In genomic region chr13:101555371-101555874, GRCm38 (mm10) we compare ENCODE assay signal across 16 mouse cellular contexts.
DNase-seq lines count a peak whose midpoint lies in the region; ATAC-seq and TF ChIP-seq lines count a peak whose summit lies in the region.
"Had no signal": no experiment of that assay in that cellular context is flagged by ENCODE, and none has a peak within 500 bp of the region (broad histone marks: within the 10 kb centered on the region; RNA-seq: fewer than 3 reads in every experiment).

No protein-coding gene starts in this region.

- no peaks in the 10 kb centered on the region for H3K27me3 ChIP-seq in embryonic facial prominence, embryonic 14.5 days (replicated peaks; ENCODE audit: control insufficient read depth, insufficient read depth, low read length)
- H3K27me3 ChIP-seq in embryonic facial prominence, embryonic 10.5 days (replicated peaks; ENCODE audit: low read depth, poor library complexity, severe bottlenecking): no peaks in the 10 kb centered on the region
- H3K27me3 ChIP-seq in kidney, adult 2 months (replicated peaks; ENCODE audit: control insufficient read depth, insufficient read depth, low read length): no peaks in the 10 kb centered on the region
- H3K27me3 ChIP-seq in kidney, embryonic 16.5 days (ENCODE audit: insufficient read depth, low read length): no peaks in the 10 kb centered on the region
- no peaks in the 10 kb centered on the region for H3K27me3 ChIP-seq in Patski
- H3K27me3 ChIP-seq: forebrain, embryonic 12.5 days; intestine, embryonic 15.5 days had no signal

- TF ChIP-seq CTCF in kidney, adult 2 months (conservative IDR thresholded peaks at IDR 0.05; ENCODE audit: insufficient read depth, insufficient read length, low read depth, low read length): no peak
- TF ChIP-seq CTCF in Patski (IDR thresholded peaks at IDR 0.05): no peak

- in situ Hi-C loops in Patski (cut with MboI; ENCODE audit: low pct_unique_long_range_greater_than_20kb): no loop called here

- no peak overlapping the region for H3K27ac ChIP-seq in embryonic facial prominence, embryonic 14.5 days (replicated peaks; ENCODE audit: low read depth, low read length)
- no peak overlapping the region for H3K27ac ChIP-seq in embryonic facial prominence, embryonic 10.5 days (replicated peaks)
- no peak overlapping the region for H3K27ac ChIP-seq in kidney, adult 2 months (ENCODE audit: insufficient read depth, low read depth, low read length)
- no peak overlapping the region for H3K27ac ChIP-seq in kidney, embryonic 16.5 days (ENCODE audit: low read length)
- H3K27ac ChIP-seq: forebrain, embryonic 12.5 days; hindbrain, embryonic 10.5 days; hindbrain, embryonic 14.5 days; intestine, embryonic 15.5 days had no signal

- no peak overlapping the region for H3K4me2 ChIP-seq in embryonic facial prominence, embryonic 14.5 days (ENCODE audit: low read depth, low read length)
- H3K4me2 ChIP-seq in kidney, embryonic 16.5 days (replicated peaks; ENCODE audit: low read depth, low read length): no peak overlapping the region
- H3K4me2 ChIP-seq: forebrain, embryonic 12.5 days; hindbrain, embryonic 14.5 days; intestine, embryonic 15.5 days had no signal

- H3K9me3 ChIP-seq in embryonic facial prominence, embryonic 14.5 days (ENCODE audit: control insufficient read depth, low read length): no peaks in the 10 kb centered on the region
- no peaks in the 10 kb centered on the region for H3K9me3 ChIP-seq in embryonic facial prominence, embryonic 10.5 days
- no peaks in the 10 kb centered on the region for H3K9me3 ChIP-seq in kidney, embryonic 16.5 days (ENCODE audit: low read length)
- H3K9me3 ChIP-seq: forebrain, embryonic 12.5 days; hindbrain, embryonic 10.5 days; intestine, embryonic 15.5 days had no signal

- POLR2A ChIA-PET in Patski (lab: Charles Lee): interaction anchor here (1.8 kb wide), 1 partner anchor 10 kb away, joined by 8 read pairs; no protein-coding TSS in a partner anchor

- CTCF ChIA-PET in Patski (lab: Charles Lee): interaction anchor here (0.9 to 1.8 kb wide), 4 partner anchors 10 to 664 kb away, joined by 3 to 7 read pairs (median 3); no protein-coding TSS in a partner anchor

- DNase-seq in embryonic facial prominence, embryonic 14.5 days (ENCODE audit: low spot score): no peak
- DNase-seq in embryonic facial prominence, embryonic 10.5 days (ENCODE audit: low spot score): no peak
- peak; percentile 6 for DNase-seq in kidney, adult 2 months
- DNase-seq in Muller cell, postnatal 12 days (ENCODE audit: inconsistent ontology term): peak; percentile 67
- peak; percentile 49 for DNase-seq in Patski (ENCODE audit: low read depth, low spot score)
- DNase-seq in cerebellum, postnatal 25 days: no peak
- DNase-seq: cerebellum, adult 18-20 months; cerebellum, adult 9-11 months; gastrocnemius, postnatal 25 days; kidney, adult 8-10 months had no signal

- H3K4me3 ChIP-seq in embryonic facial prominence, embryonic 14.5 days (ENCODE audit: low read depth, low read length): no peak overlapping the region
- no peak overlapping the region for H3K4me3 ChIP-seq in embryonic facial prominence, embryonic 10.5 days
- no peak overlapping the region for H3K4me3 ChIP-seq in kidney, adult 2 months (ENCODE audit: insufficient read depth, low read depth, low read length)
- H3K4me3 ChIP-seq in kidney, embryonic 16.5 days (ENCODE audit: low read length): no peak overlapping the region
- H3K4me3 ChIP-seq: forebrain, embryonic 12.5 days; hindbrain, embryonic 10.5 days; intestine, embryonic 15.5 days had no signal

- no peak overlapping the region for H3K9ac ChIP-seq in embryonic facial prominence, embryonic 14.5 days (ENCODE audit: low read depth, low read length)
- H3K9ac ChIP-seq in kidney, embryonic 16.5 days (replicated peaks; ENCODE audit: low read length): no peak overlapping the region
- H3K9ac ChIP-seq: forebrain, embryonic 12.5 days; hindbrain, embryonic 14.5 days; intestine, embryonic 15.5 days had no signal

- TF ChIP-seq POLR2A in kidney, adult 2 months (IDR thresholded peaks at IDR 0.05; ENCODE audit: low read depth, low read length): no peak

- WGBS in embryonic facial prominence, embryonic 14.5 days: 61% methylated on average over 3 of the region's 3 CpGs
- 86% methylated on average over 3 of the region's 3 CpGs for WGBS in embryonic facial prominence, embryonic 10.5 days
- WGBS in kidney, adult 2 months: 50% methylated on average over 3 of the region's 3 CpGs
- WGBS in kidney, embryonic 16.5 days: 79% methylated on average over 3 of the region's 3 CpGs

- no peaks in the 10 kb centered on the region for H3K4me1 ChIP-seq in embryonic facial prominence, embryonic 14.5 days (ENCODE audit: control insufficient read depth, insufficient read depth, low read length)
- H3K4me1 ChIP-seq in embryonic facial prominence, embryonic 10.5 days: peaks cover 7% of the 10 kb centered on the region
- no peaks in the 10 kb centered on the region for H3K4me1 ChIP-seq in kidney, adult 2 months (ENCODE audit: control insufficient read depth, insufficient read depth, low read length)
- H3K4me1 ChIP-seq in kidney, embryonic 16.5 days (ENCODE audit: insufficient read depth, low read length): peaks cover 10% of the 10 kb centered on the region; the same call in 1 of the 2 replicates

- 0 out of 2 replicates have a peak, but pooled peaks have one; percentile 22 for ATAC-seq in embryonic facial prominence, embryonic 14.5 days (ENCODE audit: low read depth)
- no peak for ATAC-seq in kidney, embryonic 16.5 days (ENCODE audit: low FRiP score, low TSS enrichment)
- peak; percentile 57 for ATAC-seq in Patski
- ATAC-seq: forebrain, embryonic 16.5 days; intestine, embryonic 15.5 days had no signal

- H3K36me3 ChIP-seq in embryonic facial prominence, embryonic 14.5 days (ENCODE audit: control insufficient read depth, insufficient read depth, low read length): no peaks in the 10 kb centered on the region
- H3K36me3 ChIP-seq in embryonic facial prominence, embryonic 10.5 days (replicated peaks): no peaks in the 10 kb centered on the region
- no peaks in the 10 kb centered on the region for H3K36me3 ChIP-seq in kidney, adult 2 months (ENCODE audit: control insufficient read depth, insufficient read depth, low read length)
- no peaks in the 10 kb centered on the region for H3K36me3 ChIP-seq in kidney, embryonic 16.5 days (ENCODE audit: insufficient read depth, low read length)
- H3K36me3 ChIP-seq: forebrain, embryonic 12.5 days; hindbrain, embryonic 10.5 days; intestine, embryonic 15.5 days had no signal

Comparison
In these comparisons a context has a peak if more than half of its experiments do, and no peak if none do; other contexts are left out.
1. DNase-seq: peak in kidney, adult 2 months (single experiment), Muller cell, postnatal 12 days (single experiment) and Patski (single experiment); none in embryonic facial prominence, embryonic 14.5 days (single experiment), embryonic facial prominence, embryonic 10.5 days (single experiment) and cerebellum, postnatal 25 days (0 of 2).